Mouse (Mus musculus) CH12.LX (cell line): ENCODE data around the gene Phc2. TPM values are rescaled to one million over a fixed set of nuclear protein-coding genes. Genes with fewer than 3 reads are reported as not detected.

Experiments used
- DNase-seq: peaks from one replicate; pipeline ENCODE4 v3.0.0-alpha.2; 2013; ENCODE audit errors: extremely low read depth
- H3K27ac ChIP-seq: 2 replicates; pipeline ENCODE4 v1.5.1; 2012; ENCODE audit warnings: low read depth, mild to moderate bottlenecking, control low read depth, moderate library complexity; ENCODE audit not compliant: insufficient read depth
- H3K27me3 ChIP-seq: replicated peaks from 2 replicates; pipeline ENCODE3; 2012; ENCODE audit warnings: inconsistent platforms
- H3K36me3 ChIP-seq, 2 experiments: replicated peaks in 1 of 2; 2 replicates each; pipeline versions ENCODE3 to v1.6.1; 2012; ENCODE audit warnings: inconsistent platforms in 1 of 2, low read length in 1 of 2, mild to moderate bottlenecking in 1 of 2, mixed read lengths in 1 of 2, moderate library complexity in 1 of 2; ENCODE audit not compliant: control insufficient read depth in 1 of 2, insufficient read depth in 1 of 2
- H3K4me1 ChIP-seq, 2 experiments: 2 replicates each; pipeline ENCODE4 v1.6.1; 2012; ENCODE audit warnings: inconsistent platforms in 1 of 2, moderate library complexity in 1 of 2; ENCODE audit not compliant: insufficient read depth in 2 of 2, control insufficient read depth in 1 of 2
- H3K4me2 ChIP-seq: 2 replicates; pipeline ENCODE4 v1.6.1; 2012; ENCODE audit warnings: low read depth, mild to moderate bottlenecking, control low read depth; ENCODE audit not compliant: poor library complexity, insufficient read depth, severe bottlenecking
- H3K4me3 ChIP-seq, 3 experiments: fragments of 150-350 bp in 1 of 3; sonication (generic) in 1 of 3; replicated peaks in 1 of 3; 2 replicates each; pipeline versions ENCODE3 to v1.5.1; 2011 to 2012; ENCODE audit warnings: low read depth in 2 of 3, low read length in 2 of 3, mild to moderate bottlenecking in 2 of 3, moderate library complexity in 2 of 3, control low read depth in 1 of 3, improper control_type of control experiment in 1 of 3, inconsistent platforms in 1 of 3, mixed read lengths in 1 of 3; ENCODE audit not compliant: poor library complexity in 1 of 3
- H3K79me2 ChIP-seq: replicated peaks from 2 replicates; pipeline ENCODE4 v1.6.1; 2012; ENCODE audit warnings: mild to moderate bottlenecking, moderate library complexity; ENCODE audit not compliant: control insufficient read depth, poor library complexity, insufficient read depth, severe bottlenecking; ENCODE audit errors: extremely low read depth
- H3K9ac ChIP-seq: 2 replicates; pipeline ENCODE4 v1.6.1; 2012; ENCODE audit warnings: low read depth, mild to moderate bottlenecking, control low read depth, moderate library complexity; ENCODE audit not compliant: insufficient read depth
- H3K9me3 ChIP-seq: replicated peaks from 2 replicates; pipeline ENCODE3; 2012; ENCODE audit warnings: low read length, inconsistent platforms, mixed read lengths
- BHLHE40 ChIP-seq: IDR thresholded peaks from 2 replicates; pipeline ENCODE4 v1.6.1; 2011; ENCODE audit warnings: mild to moderate bottlenecking, low read depth, low read length, improper control_type of control experiment
- CHD1 ChIP-seq: IDR thresholded peaks from 2 replicates; pipeline ENCODE4 v1.6.1; 2012; ENCODE audit warnings: low read depth, low read length, improper control_type of control experiment, inconsistent platforms
- CHD2 ChIP-seq: IDR thresholded peaks from 2 replicates; pipeline ENCODE4 v1.6.1; 2011; ENCODE audit warnings: low read length, improper control_type of control experiment
- CTCF ChIP-seq, 2 experiments: IDR thresholded peaks in 1 of 2; conservative IDR thresholded peaks in 1 of 2; 2 replicates each; pipeline ENCODE4 v1.5.1; 2011 to 2012; ENCODE audit warnings: low read depth in 2 of 2, low read length in 2 of 2, improper control_type of control experiment in 1 of 2, inconsistent platforms in 1 of 2, mild to moderate bottlenecking in 1 of 2, moderate library complexity in 1 of 2
- E2F4 ChIP-seq: IDR thresholded peaks from 2 replicates; pipeline ENCODE4 v1.6.1; 2011; ENCODE audit warnings: low read depth, low read length, improper control_type of control experiment; ENCODE audit not compliant: insufficient replicate concordance
- ELF1 ChIP-seq: IDR thresholded peaks from 2 replicates; pipeline ENCODE4 v1.6.1; 2014; ENCODE audit warnings: low read depth, mild to moderate bottlenecking, inconsistent platforms, low read length, improper control_type of control experiment
- EP300 ChIP-seq: IDR thresholded peaks from 2 replicates; pipeline ENCODE4 v1.6.1; 2011; ENCODE audit warnings: low read length, improper control_type of control experiment
- ETS1 ChIP-seq: conservative IDR thresholded peaks from 2 replicates; pipeline ENCODE4 v1.6.1; 2012; ENCODE audit warnings: low read depth, mild to moderate bottlenecking, inconsistent platforms, low read length, improper control_type of control experiment, moderate library complexity
- GABPA ChIP-seq: IDR thresholded peaks from 2 replicates; pipeline ENCODE4 v1.6.1; 2012; ENCODE audit warnings: low read depth, low read length, improper control_type of control experiment, inconsistent platforms; ENCODE audit not compliant: insufficient replicate concordance
- HCFC1 ChIP-seq: IDR thresholded peaks from 2 replicates; pipeline ENCODE4 v1.6.1; 2012; ENCODE audit warnings: low read depth, mild to moderate bottlenecking, inconsistent platforms, low read length, improper control_type of control experiment
- IRF4 ChIP-seq: IDR thresholded peaks from 2 replicates; pipeline ENCODE4 v1.6.1; 2014; ENCODE audit warnings: low read depth, mild to moderate bottlenecking, inconsistent platforms, low read length, improper control_type of control experiment
- JUN ChIP-seq: IDR thresholded peaks from 2 replicates; pipeline ENCODE4 v1.6.1; 2011; ENCODE audit warnings: low read depth, mild to moderate bottlenecking, low read length, improper control_type of control experiment, moderate library complexity; ENCODE audit not compliant: insufficient read depth
- JUND ChIP-seq: conservative IDR thresholded peaks from 2 replicates; pipeline ENCODE4 v1.6.1; 2011; ENCODE audit warnings: low read depth, low read length, improper control_type of control experiment
- KAT2A ChIP-seq: IDR thresholded peaks from 2 replicates; pipeline ENCODE4 v1.6.1; 2012; ENCODE audit warnings: low read length, improper control_type of control experiment, inconsistent platforms; ENCODE audit not compliant: insufficient replicate concordance
- MAFK ChIP-seq: IDR thresholded peaks from 2 replicates; pipeline ENCODE4 v1.6.1; 2011; ENCODE audit warnings: low read length, improper control_type of control experiment; ENCODE audit not compliant: insufficient replicate concordance
- MAX ChIP-seq: IDR thresholded peaks from 2 replicates; pipeline ENCODE4 v1.6.1; 2011; ENCODE audit warnings: low read length, improper control_type of control experiment
- MAZ ChIP-seq: IDR thresholded peaks from 2 replicates; pipeline ENCODE4 v1.6.1; 2012; ENCODE audit warnings: low read depth, mild to moderate bottlenecking, inconsistent platforms, low read length, improper control_type of control experiment, moderate library complexity
- MEF2A ChIP-seq: IDR thresholded peaks from 2 replicates; pipeline ENCODE4 v1.6.1; 2014; ENCODE audit warnings: low read depth, mild to moderate bottlenecking, inconsistent platforms, low read length, improper control_type of control experiment, borderline replicate concordance
- MXI1 ChIP-seq: IDR thresholded peaks from 2 replicates; pipeline ENCODE4 v1.6.1; 2011; ENCODE audit warnings: mild to moderate bottlenecking, low read depth, low read length, improper control_type of control experiment
- MYC ChIP-seq: IDR thresholded peaks from 2 replicates; pipeline ENCODE4 v1.6.1; 2011; ENCODE audit warnings: low read depth, mild to moderate bottlenecking, improper control_type of control experiment, low read length
- NRF1 ChIP-seq: IDR thresholded peaks from 2 replicates; pipeline ENCODE4 v1.6.1; 2014; ENCODE audit warnings: low read depth, mild to moderate bottlenecking, inconsistent platforms, low read length, improper control_type of control experiment, moderate library complexity
- PAX5 ChIP-seq: IDR thresholded peaks from 2 replicates; pipeline ENCODE4 v1.6.1; 2012; ENCODE audit warnings: low read length, inconsistent platforms, mixed read lengths
- POLR2A ChIP-seq: IDR thresholded peaks from 2 replicates; pipeline ENCODE4 v1.6.1; 2011; ENCODE audit warnings: low read depth, mild to moderate bottlenecking, improper control_type of control experiment, low read length
- POLR2AphosphoS2 ChIP-seq: IDR thresholded peaks from 2 replicates; pipeline ENCODE4 v1.6.1; 2011; ENCODE audit warnings: low read depth, low read length, improper control_type of control experiment
- RAD21 ChIP-seq: IDR thresholded peaks from 2 replicates; pipeline ENCODE4 v1.6.1; 2011; ENCODE audit warnings: low read depth, mild to moderate bottlenecking, low read length, improper control_type of control experiment, moderate library complexity
- RCOR1 ChIP-seq: conservative IDR thresholded peaks from 2 replicates; pipeline ENCODE4 v1.6.1; 2012; ENCODE audit warnings: low read depth, mild to moderate bottlenecking, inconsistent platforms, low read length, improper control_type of control experiment
- SIN3A ChIP-seq: IDR thresholded peaks from 2 replicates; pipeline ENCODE4 v1.6.1; 2012; ENCODE audit warnings: low read length, improper control_type of control experiment, inconsistent platforms
- SMC3 ChIP-seq: IDR thresholded peaks from 2 replicates; pipeline ENCODE4 v1.6.1; 2011; ENCODE audit warnings: low read depth, low read length, improper control_type of control experiment
- TBP ChIP-seq: conservative IDR thresholded peaks from 2 replicates; pipeline ENCODE4 v1.6.1; 2011; ENCODE audit warnings: low read depth, low read length, improper control_type of control experiment
- TCF12 ChIP-seq: IDR thresholded peaks from 2 replicates; pipeline ENCODE4 v1.6.1; 2014; ENCODE audit warnings: low read depth, mild to moderate bottlenecking, inconsistent platforms, low read length, improper control_type of control experiment
- UBTF ChIP-seq: IDR thresholded peaks from 2 replicates; pipeline ENCODE4 v1.6.1; 2012; ENCODE audit warnings: low read depth, mild to moderate bottlenecking, inconsistent platforms, low read length, improper control_type of control experiment, moderate library complexity
- USF1 ChIP-seq: IDR thresholded peaks from 2 replicates; pipeline ENCODE4 v1.6.1; 2014; ENCODE audit warnings: low read depth, mild to moderate bottlenecking, inconsistent platforms, low read length, improper control_type of control experiment
- USF2 ChIP-seq: conservative IDR thresholded peaks from 2 replicates; pipeline ENCODE4 v1.6.1; 2011; ENCODE audit warnings: low read depth, low read length, improper control_type of control experiment
- ZC3H11A ChIP-seq: IDR thresholded peaks from 2 replicates; pipeline ENCODE4 v1.6.1; 2012; ENCODE audit warnings: low read depth, mild to moderate bottlenecking, inconsistent platforms, low read length, improper control_type of control experiment
- ZKSCAN1 ChIP-seq: IDR thresholded peaks from 2 replicates; pipeline ENCODE4 v1.6.1; 2012; ENCODE audit warnings: low read depth, inconsistent platforms, low read length, improper control_type of control experiment, borderline replicate concordance
- ZMIZ1 ChIP-seq: IDR thresholded peaks from 2 replicates; pipeline ENCODE4 v1.6.1; 2012; ENCODE audit warnings: low read depth, mild to moderate bottlenecking, inconsistent platforms, low read length, improper control_type of control experiment
- ZNF384 ChIP-seq: IDR thresholded peaks from 2 replicates; pipeline ENCODE4 v1.6.1; 2012; ENCODE audit warnings: low read depth, low read length, improper control_type of control experiment, inconsistent platforms
- dilution Hi-C: fragments of 300-500 bp; cut with MboI; formaldehyde crosslinking; loops from 2 replicates; pipeline ENCODE4 v1.14.3; 2020; ENCODE audit warnings: low sequenced_read_pairs; ENCODE audit not compliant: extremely low pct_unique_long_range_greater_than_20kb, extremely low pct_ligation_motif_present
- in situ Hi-C: fragments of 300-500 bp; cut with MboI; formaldehyde crosslinking; loops from 3 replicates; pipeline ENCODE4 v1.14.3; 2019; ENCODE audit warnings: low sequenced_read_pairs, low pct_ligation_motif_present, low pct_unique_long_range_greater_than_20kb, mixed read lengths
- polyA plus RNA-seq: library from polyadenylated mRNA; unstranded; fragments of >175 nt; gene quantifications from 2 replicates; pipeline ENCODE4 v1.2.1, GENCODE M21; 2012; ENCODE audit warnings: low read depth; ENCODE audit not compliant: insufficient read length
- total RNA-seq, 2 experiments: library from RNA; depleted of rRNA; stranded (reverse); fragments of 300-350 nt in 1 of 2; fragments of >200 nt in 1 of 2; gene quantifications; 2 replicates each; pipeline ENCODE4 v1.2.3; 2012 to 2014

Phc2 gene
- total and polyA plus RNA-seq, 3 experiments: 24.1 to 53.2 (median 29.6) TPM

- Histone ChIP-seq H3K79me2 (peaks cover 35% of the 10 kb centered on the region), H3K9ac (peak overlapping the region; percentile 86), H3K4me3 (peak overlapping the region; percentile 32 to 63 (median 58)), H3K4me1 (peaks cover 12 to 57% of the 10 kb centered on the region in 2 experiments), H3K27me3 (no peaks in the 10 kb centered on the region), H3K36me3 (peaks cover 24 to 53% of the 10 kb centered on the region in 2 experiments), H3K9me3 (no peaks in the 10 kb centered on the region), H3K27ac (peak overlapping the region; percentile 98), H3K4me2 (peak overlapping the region; percentile 87)
- DNase-seq: peak; percentile 94
- dilution Hi-C loops: no loop called here
- in situ Hi-C loops: no loop called here
- peak; percentile 91 for TF ChIP-seq ETS1
- peak; percentile 73 for TF ChIP-seq MAFK
- peak; percentile 99 for TF ChIP-seq MYC
- peak; percentile 72; the same call in 1 of the 2 replicates for TF ChIP-seq CHD2
- peak; percentile 69; the same call in 1 of the 2 replicates for TF ChIP-seq CHD1
- 0 out of 2 replicates have a peak, but pooled peaks have one; percentile 45 for TF ChIP-seq ZMIZ1
- TF ChIP-seq MEF2A: peak; percentile 96
- no peak for TF ChIP-seq PAX5
- 0 out of 2 replicates have a peak, but pooled peaks have one; percentile 23 for TF ChIP-seq NRF1
- no peak; the same call in 1 of the 2 replicates for TF ChIP-seq POLR2AphosphoS2
- TF ChIP-seq MXI1: peak; percentile 58; the same call in 1 of the 2 replicates
- TF ChIP-seq JUND: peak; percentile 77
- TF ChIP-seq BHLHE40: peak; percentile 98
- TF ChIP-seq E2F4: peak; percentile 32; the same call in 1 of the 2 replicates
- TF ChIP-seq ZNF384: peak; percentile 22
- TF ChIP-seq IRF4: peak; percentile 97
- TF ChIP-seq RCOR1: peak; percentile 98
- TF ChIP-seq MAX: peak; percentile 89
- no peak for TF ChIP-seq USF2
- TF ChIP-seq MAZ: no peak
- peak; percentile 67 for TF ChIP-seq JUN
- TF ChIP-seq TBP: peak; percentile 82
- TF ChIP-seq ZC3H11A: no peak
- TF ChIP-seq EP300: peak; percentile 97
- TF ChIP-seq ZKSCAN1: no peak
- peak; percentile 3; the same call in 1 of the 2 replicates for TF ChIP-seq SMC3
- 0 out of 4 replicates have a peak, but pooled peaks of 1 of the 2 experiments have one; percentile 8 for TF ChIP-seq CTCF (conservative IDR thresholded peaks at IDR 0.05 in 1 of 2, IDR thresholded peaks at IDR 0.05 in 1 of 2; ENCODE audit: low read depth in 2 of 2, low read length in 2 of 2)
- TF ChIP-seq USF1: no peak
- TF ChIP-seq TCF12: peak; percentile 88
- no peak; the same call in 1 of the 2 replicates for TF ChIP-seq RAD21
- TF ChIP-seq KAT2A: no peak
- TF ChIP-seq POLR2A: peak; percentile 60
- peak; percentile 24 for TF ChIP-seq HCFC1
- TF ChIP-seq SIN3A: peak; percentile 86
- no peak for TF ChIP-seq GABPA
- TF ChIP-seq UBTF: no peak
- TF ChIP-seq ELF1: no peak; the same call in 1 of the 2 replicates
Observed at GRCm38 (mm10) chr4:128787023-128787939, 132.8 kb downstream of the Phc2 start.
